Mouse (Mus musculus): ENCODE data around the gene Olfr777. TPM values are rescaled to one million over a fixed set of nuclear protein-coding genes. Genes with fewer than 3 reads are reported as not detected.
"Not testable (repeated sequence)": the region's sequence is repeated elsewhere in the genome, so short reads cannot be mapped to it uniquely, and the experiment has no call there.

Gene Olfr777
- total RNA-seq (2014; fragmentation: Nextera tagmentation) (not detected in 2 replicates), total RNA-seq (2017) (not detected in 2 replicates)

DNA sequence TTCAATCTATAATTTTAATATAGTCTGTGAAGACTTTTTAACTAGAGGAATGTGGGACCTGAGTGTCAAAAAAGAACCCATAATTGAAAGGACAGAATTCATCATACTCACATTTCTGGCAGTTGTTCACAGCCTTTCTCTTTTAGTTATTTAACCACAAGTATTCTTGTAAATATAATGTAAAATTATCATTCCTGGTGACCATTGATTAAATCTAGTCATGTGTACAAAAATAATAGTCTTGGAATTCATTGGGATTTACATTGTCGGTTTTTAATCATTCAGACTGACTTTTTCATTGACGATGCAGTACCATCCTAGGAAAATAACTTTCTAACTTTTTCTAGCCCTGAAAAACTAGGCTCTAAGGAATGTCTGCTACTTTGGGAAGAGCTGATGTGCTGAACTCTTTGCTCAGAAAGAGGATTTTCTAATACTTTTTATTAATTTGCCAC, at the start of gene Olfr777:
TSS of gene Olfr777 (minus strand) at position 405 of the 455 bp plus-strand sequence.
- ATAC-seq (replicated peaks; ENCODE audit: poor library complexity, severe bottlenecking) = no peak

DNA sequence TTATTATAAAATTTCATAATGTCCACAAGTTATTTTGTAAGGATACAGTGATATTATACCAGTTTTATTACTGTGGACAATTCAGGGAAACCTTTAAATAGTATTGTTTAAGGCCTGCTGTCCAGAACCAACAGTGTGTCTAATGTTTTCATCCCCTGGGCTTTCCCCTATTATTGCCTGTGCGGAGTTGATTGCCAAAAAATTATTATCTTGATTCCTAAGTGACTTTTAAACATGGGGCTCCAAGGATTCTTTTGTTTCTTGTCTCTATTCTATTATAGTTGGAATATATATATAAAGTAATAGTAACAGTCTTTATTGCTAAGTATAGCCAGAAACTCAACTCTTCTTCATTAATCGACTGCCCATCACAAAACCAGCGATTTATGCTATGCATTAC, 46.5 kb upstream of the Olfr777 start, which contains the start of gene Olfr780:
TSS of gene Olfr780 (plus strand) at position 301 of the 400 bp plus-strand sequence.
- ATAC-seq (replicated peaks; ENCODE audit: poor library complexity, severe bottlenecking) = no peak

DNA sequence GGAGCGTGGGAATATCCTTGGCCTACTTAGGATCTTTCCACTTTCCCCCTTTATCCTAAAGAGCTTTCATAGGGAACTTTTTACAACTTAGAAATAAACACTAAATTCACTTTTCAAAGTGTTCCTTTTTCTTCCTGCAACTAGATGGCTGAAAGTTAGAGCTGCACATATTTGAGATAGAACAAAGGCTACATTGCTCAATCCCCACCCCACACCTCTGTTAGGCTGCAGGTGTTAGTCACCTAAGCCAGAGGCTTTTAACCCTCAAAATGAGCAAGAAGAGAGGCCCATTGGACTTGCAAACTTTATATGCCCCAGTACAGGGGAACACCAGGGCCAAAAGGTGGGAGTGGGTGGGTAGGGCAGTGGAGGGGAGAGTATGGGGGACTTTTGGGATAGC, 42.2 kb upstream of the Olfr777 start:
- not testable (repeated sequence) for ATAC-seq (replicated peaks; ENCODE audit: poor library complexity, severe bottlenecking)

DNA sequence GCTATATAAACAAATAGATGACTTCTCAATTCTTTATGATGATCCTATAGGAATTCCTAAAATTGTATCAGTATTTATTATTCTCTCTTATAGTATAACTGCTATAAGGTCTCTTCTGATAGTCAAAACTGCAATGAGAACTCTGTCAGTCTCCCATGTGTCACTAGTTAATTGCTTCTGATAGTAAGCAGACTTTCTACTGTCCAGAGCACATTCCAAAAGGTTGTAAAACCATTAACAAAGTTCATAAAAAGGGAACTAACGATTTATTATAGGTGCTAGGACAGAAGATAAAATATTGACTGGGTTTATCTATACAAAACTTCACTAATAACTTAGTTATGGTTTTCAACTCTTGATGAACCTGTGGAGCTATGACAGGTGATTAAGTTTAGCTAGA, 41.7 kb upstream of the Olfr777 start:
- ATAC-seq (replicated peaks; ENCODE audit: poor library complexity, severe bottlenecking) = not testable (repeated sequence)

DNA sequence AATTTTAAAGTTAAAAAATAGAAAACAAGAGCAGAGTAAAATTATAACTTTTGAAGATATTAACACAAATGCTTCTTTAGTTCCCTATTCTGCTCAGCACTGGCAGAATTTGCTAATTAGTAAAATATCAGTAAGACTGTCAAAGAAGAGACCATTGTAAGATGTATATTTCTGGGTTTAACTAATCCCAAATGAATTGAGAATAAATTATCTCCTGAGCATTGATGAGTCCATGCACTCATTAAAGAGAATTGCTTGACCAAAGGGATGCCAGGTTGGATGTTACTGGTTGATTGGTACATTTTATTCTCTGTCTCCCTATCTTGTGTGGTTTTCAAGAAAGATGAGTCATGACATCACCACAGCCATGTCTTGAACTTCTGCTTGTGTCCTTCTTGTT, 12.5 kb downstream of the Olfr777 start, which contains the start of gene Olfr776:
TSS of gene Olfr776 (plus strand) at position 301 of the 400 bp plus-strand sequence.
- ATAC-seq (replicated peaks; ENCODE audit: poor library complexity, severe bottlenecking) = no peak

DNA sequence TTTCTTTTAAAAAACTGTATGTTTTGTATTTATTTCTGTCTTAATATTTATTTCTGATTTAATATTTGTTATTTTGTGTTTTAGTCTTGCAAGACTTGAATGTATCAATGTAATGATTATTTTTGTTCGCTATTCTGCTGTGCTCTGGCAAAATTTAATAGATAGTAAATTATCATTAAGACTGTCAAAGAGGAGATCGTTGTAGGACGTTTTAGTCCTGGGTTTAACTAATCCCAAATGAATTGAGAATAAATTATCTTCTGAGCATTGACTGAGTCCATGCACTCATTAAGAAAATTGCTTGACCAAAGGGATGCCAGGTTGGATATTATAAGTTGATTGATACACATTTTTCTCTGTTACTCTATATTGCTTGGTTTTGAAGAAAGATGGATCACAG, 23.2 kb downstream of the Olfr777 start, which contains the start of gene Olfr775:
TSS of gene Olfr775 (plus strand) at position 301 of the 400 bp plus-strand sequence.
- ATAC-seq (replicated peaks; ENCODE audit: poor library complexity, severe bottlenecking) = no peak

DNA sequence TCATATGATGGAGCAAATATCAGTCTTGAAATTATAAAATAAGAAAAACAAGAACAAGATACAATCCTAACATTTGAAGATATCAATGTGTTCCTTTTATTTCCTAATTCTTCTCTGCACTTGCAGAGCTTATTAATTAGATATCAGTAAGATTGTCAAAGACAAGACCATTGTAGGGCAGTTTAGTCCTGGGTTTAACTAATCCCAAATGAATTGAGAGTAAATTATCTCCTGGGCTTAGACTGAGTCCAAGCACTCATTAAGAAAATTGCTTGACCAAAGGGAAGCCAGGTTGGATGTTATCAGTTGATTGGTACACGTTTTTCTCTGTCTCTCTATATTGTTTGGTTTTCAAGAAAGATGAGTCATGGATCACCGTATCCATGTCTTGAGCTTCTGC, 35.4 kb downstream of the Olfr777 start, which contains the start of gene Olfr774:
TSS of gene Olfr774 (plus strand) at position 301 of the 400 bp plus-strand sequence.
- no peak for ATAC-seq (replicated peaks; ENCODE audit: poor library complexity, severe bottlenecking)

DNA sequence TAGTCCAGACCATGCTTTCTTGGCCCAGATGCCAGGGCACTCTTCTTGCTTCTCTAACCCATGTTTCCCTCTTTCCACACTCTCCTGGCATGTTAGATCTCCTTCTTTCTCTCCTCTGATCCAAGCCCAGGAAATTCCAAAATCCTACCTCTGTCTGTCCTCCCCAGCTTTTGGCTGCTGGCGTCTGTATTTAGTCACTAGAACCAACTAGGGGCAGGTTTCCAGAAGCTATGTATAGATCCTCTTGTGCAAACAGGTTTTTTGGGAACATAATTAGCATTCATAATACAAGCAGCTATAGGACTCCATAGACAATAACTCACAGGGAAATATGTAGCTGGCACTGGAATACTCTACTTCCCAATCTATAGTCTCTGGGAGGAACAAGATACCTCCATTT, 40.5 kb downstream of the Olfr777 start:
- no peak for ATAC-seq (replicated peaks; ENCODE audit: poor library complexity, severe bottlenecking)

Other genes with a start within 250 kb of the Olfr777 start
- not detected in 2 replicates for gene Olfr764-ps1, start 231.6 kb downstream of the Olfr777 start, total RNA-seq (2014; fragmentation: Nextera tagmentation)
- not detected in 2 replicates for gene Olfr764-ps1, start 231.6 kb downstream of the Olfr777 start, total RNA-seq (2017)
- not detected in 2 replicates for gene Olfr765, start 221.5 kb downstream of the Olfr777 start, total RNA-seq (2014; fragmentation: Nextera tagmentation)
- not detected in 2 replicates for gene Olfr765, start 221.5 kb downstream of the Olfr777 start, total RNA-seq (2017)
- gene Olfr766-ps1, start 202.5 kb downstream of the Olfr777 start, total RNA-seq (2014; fragmentation: Nextera tagmentation) = not detected in 2 replicates
- not detected in 2 replicates for gene Olfr766-ps1, start 202.5 kb downstream of the Olfr777 start, total RNA-seq (2017)
- not detected in 2 replicates for gene Olfr767, start 188.6 kb downstream of the Olfr777 start, total RNA-seq (2014; fragmentation: Nextera tagmentation)
- not detected in 2 replicates for gene Olfr767, start 188.6 kb downstream of the Olfr777 start, total RNA-seq (2017)
- gene Olfr768, start 172.1 kb downstream of the Olfr777 start, total RNA-seq (2014; fragmentation: Nextera tagmentation) = not detected in 2 replicates
- gene Olfr768, start 172.1 kb downstream of the Olfr777 start, total RNA-seq (2017) = not detected in 2 replicates
- gene Olfr769, start 153.6 kb downstream of the Olfr777 start, total RNA-seq (2014; fragmentation: Nextera tagmentation) = not detected in 2 replicates
- gene Olfr769, start 153.6 kb downstream of the Olfr777 start, total RNA-seq (2017) = not detected in 2 replicates
- gene Olfr770, start 132.5 kb downstream of the Olfr777 start, total RNA-seq (2014; fragmentation: Nextera tagmentation) = not detected in 2 replicates
- not detected in 2 replicates for gene Olfr770, start 132.5 kb downstream of the Olfr777 start, total RNA-seq (2017)
- gene Olfr771, start 106.7 kb downstream of the Olfr777 start, total RNA-seq (2014; fragmentation: Nextera tagmentation) = not detected in 2 replicates
- gene Olfr771, start 106.7 kb downstream of the Olfr777 start, total RNA-seq (2017) = not detected in 2 replicates
- gene Olfr772, start 93.6 kb downstream of the Olfr777 start, total RNA-seq (2014; fragmentation: Nextera tagmentation) = not detected in 2 replicates
- not detected in 2 replicates for gene Olfr772, start 93.6 kb downstream of the Olfr777 start, total RNA-seq (2017)
- not detected in 2 replicates for gene Olfr773, start 84.1 kb downstream of the Olfr777 start, total RNA-seq (2014; fragmentation: Nextera tagmentation)
- gene Olfr773, start 84.1 kb downstream of the Olfr777 start, total RNA-seq (2017) = not detected in 2 replicates
- not detected in 2 replicates for gene Olfr774, start 35.3 kb downstream of the Olfr777 start, total RNA-seq (2014; fragmentation: Nextera tagmentation)
- not detected in 2 replicates for gene Olfr774, start 35.3 kb downstream of the Olfr777 start, total RNA-seq (2017)
- not detected in 2 replicates for gene Olfr775, start 23.1 kb downstream of the Olfr777 start, total RNA-seq (2014; fragmentation: Nextera tagmentation)
- gene Olfr775, start 23.1 kb downstream of the Olfr777 start, total RNA-seq (2017) = not detected in 2 replicates
- gene Olfr776, start 12.4 kb downstream of the Olfr777 start, total RNA-seq (2014; fragmentation: Nextera tagmentation) = not detected in 2 replicates
- gene Olfr776, start 12.4 kb downstream of the Olfr777 start, total RNA-seq (2017) = not detected in 2 replicates
- not detected in 2 replicates for gene Olfr780, start 46.6 kb upstream of the Olfr777 start, total RNA-seq (2014; fragmentation: Nextera tagmentation)
- not detected in 2 replicates for gene Olfr780, start 46.6 kb upstream of the Olfr777 start, total RNA-seq (2017)
- not detected in 2 replicates for gene Olfr781, start 57.4 kb upstream of the Olfr777 start, total RNA-seq (2014; fragmentation: Nextera tagmentation)
- not detected in 2 replicates for gene Olfr781, start 57.4 kb upstream of the Olfr777 start, total RNA-seq (2017)
- gene Olfr782, start 77.4 kb upstream of the Olfr777 start, total RNA-seq (2014; fragmentation: Nextera tagmentation) = not detected in 2 replicates
- gene Olfr782, start 77.4 kb upstream of the Olfr777 start, total RNA-seq (2017) = not detected in 2 replicates
- gene Olfr784, start 112.6 kb upstream of the Olfr777 start, total RNA-seq (2014; fragmentation: Nextera tagmentation) = 0.23 and 0.37 TPM in 2 replicates
- not detected in 2 replicates for gene Olfr784, start 112.6 kb upstream of the Olfr777 start, total RNA-seq (2017)
- not detected in 2 replicates for gene Olfr785, start 133.9 kb upstream of the Olfr777 start, total RNA-seq (2014; fragmentation: Nextera tagmentation)
- not detected in 2 replicates for gene Olfr785, start 133.9 kb upstream of the Olfr777 start, total RNA-seq (2017)
- gene Olfr786, start 155.8 kb upstream of the Olfr777 start, total RNA-seq (2014; fragmentation: Nextera tagmentation) = not detected in 2 replicates
- gene Olfr786, start 155.8 kb upstream of the Olfr777 start, total RNA-seq (2017) = not detected in 2 replicates
- not detected in 2 replicates for gene Olfr787, start 190.4 kb upstream of the Olfr777 start, total RNA-seq (2014; fragmentation: Nextera tagmentation)
- not detected in 2 replicates for gene Olfr787, start 190.4 kb upstream of the Olfr777 start, total RNA-seq (2017)
- not detected in 2 replicates for gene Olfr788, start 199.5 kb upstream of the Olfr777 start, total RNA-seq (2014; fragmentation: Nextera tagmentation)
- not detected in 2 replicates for gene Olfr788, start 199.5 kb upstream of the Olfr777 start, total RNA-seq (2017)
- gene Olfr789, start 213.3 kb upstream of the Olfr777 start, total RNA-seq (2014; fragmentation: Nextera tagmentation) = not detected in 2 replicates
- not detected in 2 replicates for gene Olfr789, start 213.3 kb upstream of the Olfr777 start, total RNA-seq (2017)
- gene Olfr790, start 227.0 kb upstream of the Olfr777 start, total RNA-seq (2014; fragmentation: Nextera tagmentation) = not detected in 2 replicates
- gene Olfr790, start 227.0 kb upstream of the Olfr777 start, total RNA-seq (2017) = not detected in 2 replicates

All from granulocyte monocyte progenitor cell, adult 5-6 weeks (primary cell).